Mouse (Mus musculus): ENCODE measurements at regions not wholly inside any gene's neighbourhood (a gene's known extent, or its start where the extent isn't known, plus 50 kb on each side); places are given as distances from the start of the nearest gene placed in this dataset.

DNA sequence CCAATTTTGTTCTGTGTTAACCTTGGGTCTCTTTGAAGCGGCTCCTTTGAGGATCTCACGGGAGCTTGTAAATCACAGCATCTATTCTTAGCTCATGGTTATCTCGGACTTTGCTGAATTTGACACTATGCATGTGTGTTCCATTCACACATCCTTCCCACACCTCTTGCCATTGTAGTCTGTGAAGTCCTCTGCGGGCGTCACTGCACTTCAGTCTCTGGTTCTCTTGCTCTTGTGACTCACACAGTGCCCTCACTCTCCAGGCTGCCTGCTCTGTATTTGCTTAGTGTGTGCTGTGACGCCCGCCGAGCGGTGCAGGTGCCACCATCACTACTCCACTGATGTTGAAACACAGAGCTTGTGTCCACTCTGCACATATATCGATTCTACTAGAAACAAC, 1271.2 kb downstream of the Synb start:
- DNase-seq (ENCODE audit: low read depth, low spot score): no peak

GRCm38 (mm10) chr14:68021240-68021639, 1272.9 kb downstream of the Synb start:
- DNase-seq (ENCODE audit: low read depth, low spot score): no peak

- DNase-seq (ENCODE audit: low read depth, low spot score): no peak
These were observed 1273.3 kb downstream of the Synb start for GRCm38 (mm10) chr14:68020769-68021168.

DNA sequence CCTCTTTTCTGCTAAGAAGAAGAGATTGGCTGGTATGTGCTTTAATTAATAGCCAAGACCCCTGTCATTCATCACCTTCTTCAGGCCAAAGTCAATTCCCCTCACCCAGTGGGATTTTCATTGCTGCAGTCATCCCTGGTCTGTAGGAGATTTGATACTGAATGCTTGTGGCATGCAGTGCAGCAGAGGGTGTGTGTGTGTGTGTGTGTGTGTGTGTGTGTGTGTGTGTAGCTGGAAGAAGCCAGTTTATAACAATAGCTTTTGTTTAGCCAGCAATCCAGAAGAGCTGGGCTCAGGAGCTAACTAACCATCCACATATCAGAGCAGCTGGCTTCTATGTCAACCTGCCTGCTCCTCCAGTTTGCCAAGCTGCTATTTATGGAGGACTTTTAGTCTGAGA, 1275.4 kb downstream of the Synb start:
- no peak for DNase-seq (ENCODE audit: low read depth, low spot score)

DNA sequence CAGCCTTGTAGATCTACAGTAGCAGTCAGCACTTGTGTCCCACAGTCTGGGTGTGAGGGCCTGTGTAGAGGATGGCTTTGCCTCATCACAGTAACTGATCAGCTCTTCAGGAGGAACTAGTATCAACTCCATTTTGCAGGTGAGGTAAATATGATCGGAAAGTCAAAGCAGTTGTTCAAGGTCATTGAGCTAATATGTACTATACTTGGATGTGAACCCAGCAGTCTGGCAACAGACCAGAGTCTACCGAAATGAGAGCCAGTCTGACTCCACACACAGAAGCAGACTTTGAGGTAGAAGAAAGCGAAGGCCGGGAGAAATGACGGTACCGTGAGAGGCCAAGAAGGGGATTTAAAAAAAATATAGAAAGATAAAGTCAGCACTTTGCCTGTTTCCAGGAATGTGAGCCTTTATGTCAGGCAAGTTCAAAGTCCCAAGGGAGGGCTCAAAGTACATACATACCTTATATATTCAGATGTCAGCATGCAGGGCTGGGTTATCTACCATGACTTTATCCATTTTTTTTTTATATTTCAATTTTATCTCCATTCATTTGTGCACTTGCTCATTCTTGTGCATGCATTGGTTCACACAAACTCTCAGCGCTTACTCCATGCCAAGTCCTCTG, 1297.2 kb downstream of the Synb start:
- DNase-seq (ENCODE audit: low read depth, low spot score): no peak

GRCm38 (mm10) chr14:67993611-67994051, 1300.5 kb downstream of the Synb start:
- no peak for DNase-seq (ENCODE audit: low read depth, low spot score)

GRCm38 (mm10) chr14:67993142-67993541, 1301.0 kb downstream of the Synb start:
- DNase-seq (ENCODE audit: low read depth, low spot score): peak; percentile 7

GRCm38 (mm10) chr14:67992088-67992487, 1302.0 kb downstream of the Synb start:
- DNase-seq (ENCODE audit: low read depth, low spot score): no peak

- no peak for DNase-seq (ENCODE audit: low read depth, low spot score)
These were observed 1303.8 kb downstream of the Synb start for GRCm38 (mm10) chr14:67990271-67990670.
